Mouse (Mus musculus) hindbrain, embryonic 16.5 days (tissue): ENCODE results near the gene Rnf141. TPM values are rescaled to one million over a fixed set of nuclear protein-coding genes. Genes with fewer than 3 reads are reported as not detected.

Experiments
- ATAC-seq: fragments of 200-750 bp; cut with Nextera tagmentation; 2 replicates; pipeline ENCODE4 v1.8.0; 2017; ENCODE audit warnings: moderate TSS enrichment, moderate library complexity
- H3K27ac ChIP-seq: fragments of 300-500 bp; sonication (generic); 2 replicates; pipeline ENCODE4 v1.5.1; 2014; ENCODE audit warnings: low read depth, mild to moderate bottlenecking, control low read depth, low read length, moderate library complexity
- H3K27me3 ChIP-seq: fragments of 300-500 bp; sonication (generic); replicated peaks from 2 replicates; pipeline ENCODE4 v1.6.1; 2014; ENCODE audit warnings: low read length; ENCODE audit not compliant: control insufficient read depth, insufficient read depth
- H3K36me3 ChIP-seq: fragments of 300-500 bp; sonication (generic); 2 replicates; pipeline ENCODE4 v1.6.1; 2014; ENCODE audit warnings: mild to moderate bottlenecking, low read length, moderate library complexity, mixed read lengths; ENCODE audit not compliant: control insufficient read depth, insufficient read depth
- H3K4me1 ChIP-seq: fragments of 300-500 bp; sonication (generic); 2 replicates; pipeline ENCODE4 v1.6.1; 2014; ENCODE audit warnings: low read depth, low read length; ENCODE audit not compliant: control insufficient read depth, insufficient read depth
- H3K4me2 ChIP-seq: fragments of 300-500 bp; sonication (generic); 2 replicates; pipeline ENCODE4 v1.6.1; 2014; ENCODE audit warnings: mild to moderate bottlenecking, low read length, control low read depth, moderate library complexity
- H3K4me3 ChIP-seq: fragments of 300-500 bp; sonication (generic); 2 replicates; pipeline ENCODE4 v1.5.1; 2014; ENCODE audit warnings: mild to moderate bottlenecking, low read length, control low read depth, moderate library complexity
- H3K9ac ChIP-seq: fragments of 300-500 bp; sonication (generic); 2 replicates; pipeline ENCODE4 v1.6.1; 2014; ENCODE audit warnings: low read depth, mild to moderate bottlenecking, control low read depth, low read length, moderate library complexity
- H3K9me3 ChIP-seq: fragments of 300-500 bp; sonication (generic); 2 replicates; pipeline ENCODE4 v1.6.1; 2014; ENCODE audit warnings: mild to moderate bottlenecking, low read length, moderate library complexity; ENCODE audit not compliant: control insufficient read depth
- WGBS: fragments of 180-500 bp; shearing (Covaris S2); extraction: QIAGEN DNeasy Blood & Tissue Kit; methylation state at CpG from one replicate; pipeline ENCODE4 v1.1.7; 2014; 5-methylcytosine and 5-hydroxymethylcytosine counted together
- polyA plus RNA-seq: library from polyadenylated mRNA; unstranded; fragments of >200 nt; fragmentation: Nextera tagmentation; extraction: Ambion mirVana; gene quantifications from 2 replicates; pipeline ENCODE4 v1.2.1, GENCODE M21; 2015

Gene Rnf141
- polyA plus RNA-seq, 1 experiment from 2014 or later = 48.9 TPM

DNA sequence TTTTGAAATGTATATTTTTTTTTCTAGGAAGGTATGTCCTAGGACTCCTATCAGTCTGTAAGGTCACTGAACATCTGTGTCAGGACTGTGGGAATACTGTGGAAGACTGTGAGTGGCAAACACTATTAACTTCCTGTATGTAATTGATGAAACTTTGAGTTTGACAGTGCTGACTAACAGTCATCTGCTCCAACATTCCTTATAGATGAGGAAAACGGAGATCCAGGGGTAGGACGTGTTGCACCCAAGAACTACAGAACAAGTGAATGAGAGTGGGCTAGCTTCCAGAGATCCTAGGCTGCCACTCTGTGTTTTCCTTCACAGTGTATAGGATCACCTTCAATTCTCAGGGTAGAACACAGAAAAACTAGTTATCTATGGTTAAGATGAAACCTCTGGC lies 3.1 kb upstream of the Rnf141 start:
- no peaks in the 10 kb centered on the region for H3K27me3 ChIP-seq

GRCm38 (mm10) chr7:110840332-110840731 lies 3.9 kb downstream of the Rnf141 start:
- 89% methylated on average over 4 of the region's 4 CpGs for WGBS
- H3K4me3 ChIP-seq = no peak overlapping the region
- no peak for ATAC-seq
- no peaks in the 10 kb centered on the region for H3K9me3 ChIP-seq
- no peaks in the 10 kb centered on the region for H3K36me3 ChIP-seq
- H3K27ac ChIP-seq = no peak overlapping the region
- H3K4me1 ChIP-seq = peaks cover 2% of the 10 kb centered on the region; the same call in 1 of the 2 replicates
- H3K27me3 ChIP-seq = no peaks in the 10 kb centered on the region
- no peak overlapping the region for H3K9ac ChIP-seq
- H3K4me2 ChIP-seq = no peak overlapping the region

More for the DNA sequence above, 3.1 kb upstream of the Rnf141 start:
- peaks cover 2% of the 10 kb centered on the region; the same call in 1 of the 2 replicates for H3K4me1 ChIP-seq
- H3K36me3 ChIP-seq = no peaks in the 10 kb centered on the region
- H3K9me3 ChIP-seq = no peaks in the 10 kb centered on the region
- ATAC-seq = no peak
- H3K4me2 ChIP-seq = no peak overlapping the region
- no peak overlapping the region for H3K9ac ChIP-seq
- WGBS = 83% methylated on average over 2 of the region's 2 CpGs
- H3K27ac ChIP-seq = no peak overlapping the region
- H3K4me3 ChIP-seq = no peak overlapping the region

DNA sequence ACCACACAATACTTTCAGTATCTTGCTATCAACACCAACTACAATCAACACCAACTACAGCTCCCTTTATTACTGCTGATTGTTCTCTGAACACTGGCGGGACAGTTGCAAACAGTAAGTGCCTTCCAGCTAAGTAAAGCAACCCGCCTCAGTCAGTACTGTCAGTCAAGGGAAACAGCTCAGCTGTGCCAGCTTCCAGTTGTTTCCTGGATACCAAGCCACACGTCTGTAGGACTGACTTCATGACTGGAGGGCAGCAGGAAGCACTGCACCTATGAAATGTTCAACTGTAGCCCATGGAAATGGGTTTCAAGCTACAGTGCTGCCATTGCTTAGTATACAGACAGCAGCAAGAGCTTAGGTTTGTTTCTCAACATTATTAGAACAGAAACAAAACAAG lies 9.7 kb downstream of the Rnf141 start:
- Histone ChIP-seq H3K4me2 (no peak overlapping the region), H3K27ac (no peak overlapping the region), H3K4me1 (no peaks in the 10 kb centered on the region), H3K4me3 (no peak overlapping the region), H3K36me3 (peaks cover 7% of the 10 kb centered on the region), H3K9me3 (no peaks in the 10 kb centered on the region), H3K9ac (no peak overlapping the region), H3K27me3 (no peaks in the 10 kb centered on the region)
- WGBS = 45% methylated on average over 3 of the region's 3 CpGs
- ATAC-seq = no peak

DNA sequence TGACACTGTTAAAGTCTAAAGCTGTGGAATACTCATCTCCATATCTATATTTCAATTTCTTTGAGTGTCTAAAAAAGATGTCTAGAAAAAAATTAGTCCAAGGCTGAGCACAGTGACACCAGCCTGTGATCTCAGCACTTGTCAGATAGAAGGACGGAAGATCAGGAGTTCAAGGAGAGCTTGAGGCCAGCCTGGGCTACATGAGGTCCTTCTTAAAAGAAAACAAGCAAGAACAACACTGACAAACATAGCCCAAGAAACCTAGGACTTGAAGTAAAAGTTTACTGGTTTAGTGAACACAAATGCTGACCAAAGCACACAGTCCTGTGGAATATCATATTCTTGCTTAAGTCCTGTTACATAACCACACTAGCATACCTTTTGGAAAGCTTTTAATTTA lies 10.2 kb downstream of the Rnf141 start:
- Histone ChIP-seq H3K27ac (no peak overlapping the region), H3K4me1 (no peaks in the 10 kb centered on the region), H3K9ac (no peak overlapping the region), H3K36me3 (peaks cover 7% of the 10 kb centered on the region), H3K27me3 (no peaks in the 10 kb centered on the region), H3K9me3 (no peaks in the 10 kb centered on the region), H3K4me3 (no peak overlapping the region), H3K4me2 (no peak overlapping the region)
- ATAC-seq = no peak
- WGBS = 100% methylated on average over 1 of the region's 1 CpGs

DNA sequence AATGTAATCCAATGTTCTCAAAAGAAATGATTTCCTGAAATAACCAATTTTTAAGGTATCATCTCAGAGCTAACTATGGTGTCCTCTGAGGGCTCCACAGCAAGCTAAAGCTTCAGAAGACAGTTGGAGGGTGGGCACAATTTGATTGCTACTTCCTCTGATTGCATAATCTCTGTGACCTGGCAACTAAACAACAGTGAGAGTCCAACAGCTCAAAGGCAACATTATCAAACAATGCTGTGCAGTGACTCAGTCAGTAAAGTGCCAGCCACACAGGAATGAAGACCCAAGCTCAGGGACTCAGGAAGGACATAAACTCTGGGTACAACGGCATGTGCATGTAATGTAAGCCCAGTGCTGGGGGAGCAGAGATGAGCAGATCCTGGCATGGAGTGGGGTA lies 11.2 kb downstream of the Rnf141 start:
- no peaks in the 10 kb centered on the region for H3K9me3 ChIP-seq
- H3K9ac ChIP-seq = no peak overlapping the region
- no peaks in the 10 kb centered on the region for H3K4me1 ChIP-seq
- 90% methylated on average over 1 of the region's 1 CpGs for WGBS
- ATAC-seq = no peak
- H3K27me3 ChIP-seq = no peaks in the 10 kb centered on the region
- no peak overlapping the region for H3K4me2 ChIP-seq
- H3K4me3 ChIP-seq = no peak overlapping the region
- H3K36me3 ChIP-seq = peaks cover 7% of the 10 kb centered on the region
- H3K27ac ChIP-seq = no peak overlapping the region

DNA sequence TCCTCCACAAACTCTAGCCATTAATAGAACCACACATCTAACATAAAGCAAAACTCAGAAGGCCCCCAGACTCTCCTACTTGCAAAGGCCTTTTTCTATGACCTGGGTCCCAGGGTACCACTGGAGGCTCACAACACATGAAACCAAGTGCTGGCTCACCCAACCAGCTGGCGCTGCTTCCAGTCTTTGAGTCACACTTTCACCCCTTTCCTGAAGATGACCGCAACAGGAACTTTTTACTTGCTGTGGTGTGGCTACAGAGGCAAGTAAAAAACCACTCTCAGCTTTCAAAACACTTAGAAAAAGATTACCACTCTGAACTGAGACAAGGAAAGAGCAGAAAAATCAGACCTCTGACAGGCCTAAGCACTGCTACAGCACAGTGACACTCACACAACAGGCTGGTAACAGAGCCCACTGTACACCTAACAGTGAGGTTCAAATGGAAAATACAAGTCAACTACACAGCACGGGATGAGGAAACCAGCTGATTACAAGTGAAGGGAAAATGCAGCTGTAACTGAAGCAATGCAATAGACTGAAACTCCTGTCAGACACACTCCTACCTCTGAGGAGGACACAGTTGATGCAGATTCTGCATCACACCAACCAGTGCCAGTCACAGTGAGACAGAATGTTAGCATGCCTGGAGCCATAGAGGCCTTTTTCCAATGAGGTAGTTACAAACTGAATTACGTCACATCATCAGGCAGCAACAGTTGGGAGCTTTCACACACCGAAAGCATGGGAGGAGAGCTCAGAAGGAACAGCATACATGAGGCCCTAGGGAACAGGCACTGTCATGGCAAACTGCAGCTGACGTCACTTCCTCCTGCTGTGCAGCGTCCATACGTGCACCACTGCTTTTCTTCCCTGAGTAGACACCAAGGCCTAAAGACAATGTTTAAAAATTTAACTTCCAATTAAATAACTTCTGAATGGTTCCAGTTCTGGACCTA lies 20.0 kb downstream of the Rnf141 start:
- 85% methylated on average over 8 of the region's 8 CpGs for WGBS
- ATAC-seq = no peak
- Histone ChIP-seq H3K4me2 (no peak overlapping the region), H3K9me3 (no peaks in the 10 kb centered on the region), H3K4me3 (no peak overlapping the region), H3K36me3 (peaks cover 13% of the 10 kb centered on the region; the same call in 1 of the 2 replicates), H3K27me3 (no peaks in the 10 kb centered on the region), H3K9ac (no peak overlapping the region), H3K27ac (no peak overlapping the region), H3K4me1 (no peaks in the 10 kb centered on the region)

GRCm38 (mm10) chr7:110823593-110823992 lies 20.7 kb downstream of the Rnf141 start:
- Histone ChIP-seq H3K9me3 (no peaks in the 10 kb centered on the region), H3K4me3 (no peak overlapping the region), H3K27ac (no peak overlapping the region), H3K36me3 (peaks cover 13% of the 10 kb centered on the region; the same call in 1 of the 2 replicates), H3K4me2 (no peak overlapping the region), H3K9ac (no peak overlapping the region), H3K4me1 (no peaks in the 10 kb centered on the region), H3K27me3 (no peaks in the 10 kb centered on the region)
- WGBS = 68% methylated on average over 4 of the region's 4 CpGs
- no peak for ATAC-seq

- Histone ChIP-seq H3K4me3 (no peak overlapping the region), H3K27me3 (no peaks in the 10 kb centered on the region), H3K4me2 (no peak overlapping the region), H3K27ac (no peak overlapping the region), H3K4me1 (no peaks in the 10 kb centered on the region), H3K9me3 (no peaks in the 10 kb centered on the region), H3K36me3 (peaks cover 13% of the 10 kb centered on the region; the same call in 1 of the 2 replicates), H3K9ac (no peak overlapping the region)
- no peak for ATAC-seq
- WGBS = 90% methylated on average over 8 of the region's 8 CpGs
These were observed 21.2 kb downstream of the Rnf141 start for GRCm38 (mm10) chr7:110823076-110823475.

DNA sequence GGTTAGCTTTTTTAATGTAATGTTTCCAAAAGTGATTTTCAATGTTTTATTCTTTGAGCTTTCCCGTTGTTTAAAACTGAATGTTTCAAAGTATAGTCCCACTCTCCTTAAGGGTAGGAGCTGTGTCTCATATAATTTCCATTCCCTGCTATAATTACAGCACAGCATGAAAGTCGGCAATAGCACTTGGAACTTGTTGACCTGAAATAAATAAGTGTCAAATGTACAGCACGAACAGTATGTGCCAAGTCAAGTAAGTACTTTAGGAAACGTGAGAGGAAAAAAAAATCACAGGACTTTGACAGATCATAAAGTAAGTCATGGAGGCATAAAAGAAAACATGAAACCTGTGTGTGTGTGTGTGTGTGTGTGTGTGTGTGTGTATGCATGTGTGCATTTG lies 22.2 kb downstream of the Rnf141 start:
- Histone ChIP-seq H3K36me3 (peaks cover 13% of the 10 kb centered on the region), H3K27ac (no peak overlapping the region), H3K9me3 (no peaks in the 10 kb centered on the region), H3K4me3 (no peak overlapping the region), H3K4me1 (no peaks in the 10 kb centered on the region), H3K4me2 (no peak overlapping the region), H3K27me3 (no peaks in the 10 kb centered on the region), H3K9ac (no peak overlapping the region)
- 64% methylated on average over 4 of the region's 4 CpGs for WGBS
- ATAC-seq = no peak
